Mouse (Mus musculus) heart, postnatal 0 days (tissue): ENCODE data around the gene Ttc6.

Source experiments
- CTCF ChIP-seq: IDR thresholded peaks from 2 replicates; pipeline ENCODE4 v1.5.1; 2016; ENCODE audit warnings: antibody characterized with exemption, control low read depth, low read depth
- EP300 ChIP-seq: IDR thresholded peaks from 2 replicates; pipeline ENCODE4 v1.6.1; 2016; ENCODE audit warnings: antibody characterized with exemption, low read depth

- TF ChIP-seq CTCF (peak; percentile 20; the same call in 1 of the 2 replicates), EP300 (no peak)
Measured at GRCm38 (mm10) chr12:57548352-57548980, 15.4 kb upstream of the Ttc6 start.
